Mouse (Mus musculus) CH12.LX (cell line): ENCODE results near the gene Nrap. TPM values are rescaled to one million over a fixed set of nuclear protein-coding genes. Genes with fewer than 3 reads are reported as not detected.

ENCODE experiments used
- DNase-seq: peaks from one replicate; pipeline ENCODE4 v3.0.0-alpha.2; 2013; ENCODE audit errors: extremely low read depth
- H3K27ac ChIP-seq: 2 replicates; pipeline ENCODE4 v1.5.1; 2012; ENCODE audit warnings: low read depth, mild to moderate bottlenecking, control low read depth, moderate library complexity; ENCODE audit not compliant: insufficient read depth
- H3K27me3 ChIP-seq: replicated peaks from 2 replicates; pipeline ENCODE3; 2012; ENCODE audit warnings: inconsistent platforms
- H3K36me3 ChIP-seq, 2 experiments: replicated peaks in 1 of 2; 2 replicates each; pipeline versions ENCODE3 to v1.6.1; 2012; ENCODE audit warnings: inconsistent platforms in 1 of 2, low read length in 1 of 2, mild to moderate bottlenecking in 1 of 2, mixed read lengths in 1 of 2, moderate library complexity in 1 of 2; ENCODE audit not compliant: control insufficient read depth in 1 of 2, insufficient read depth in 1 of 2
- H3K4me1 ChIP-seq, 2 experiments: 2 replicates each; pipeline ENCODE4 v1.6.1; 2012; ENCODE audit warnings: inconsistent platforms in 1 of 2, moderate library complexity in 1 of 2; ENCODE audit not compliant: insufficient read depth in 2 of 2, control insufficient read depth in 1 of 2
- H3K4me2 ChIP-seq: 2 replicates; pipeline ENCODE4 v1.6.1; 2012; ENCODE audit warnings: low read depth, mild to moderate bottlenecking, control low read depth; ENCODE audit not compliant: poor library complexity, insufficient read depth, severe bottlenecking
- H3K4me3 ChIP-seq, 3 experiments: fragments of 150-350 bp in 1 of 3; sonication (generic) in 1 of 3; replicated peaks in 1 of 3; 2 replicates each; pipeline versions ENCODE3 to v1.5.1; 2011 to 2012; ENCODE audit warnings: low read depth in 2 of 3, low read length in 2 of 3, mild to moderate bottlenecking in 2 of 3, moderate library complexity in 2 of 3, control low read depth in 1 of 3, improper control_type of control experiment in 1 of 3, inconsistent platforms in 1 of 3, mixed read lengths in 1 of 3; ENCODE audit not compliant: poor library complexity in 1 of 3
- H3K79me2 ChIP-seq: replicated peaks from 2 replicates; pipeline ENCODE4 v1.6.1; 2012; ENCODE audit warnings: mild to moderate bottlenecking, moderate library complexity; ENCODE audit not compliant: control insufficient read depth, poor library complexity, insufficient read depth, severe bottlenecking; ENCODE audit errors: extremely low read depth
- H3K9ac ChIP-seq: 2 replicates; pipeline ENCODE4 v1.6.1; 2012; ENCODE audit warnings: low read depth, mild to moderate bottlenecking, control low read depth, moderate library complexity; ENCODE audit not compliant: insufficient read depth
- H3K9me3 ChIP-seq: replicated peaks from 2 replicates; pipeline ENCODE3; 2012; ENCODE audit warnings: low read length, inconsistent platforms, mixed read lengths
- E2F4 ChIP-seq: IDR thresholded peaks from 2 replicates; pipeline ENCODE4 v1.6.1; 2011; ENCODE audit warnings: low read depth, low read length, improper control_type of control experiment; ENCODE audit not compliant: insufficient replicate concordance
- ELF1 ChIP-seq: IDR thresholded peaks from 2 replicates; pipeline ENCODE4 v1.6.1; 2014; ENCODE audit warnings: low read depth, mild to moderate bottlenecking, inconsistent platforms, low read length, improper control_type of control experiment
- ETS1 ChIP-seq: conservative IDR thresholded peaks from 2 replicates; pipeline ENCODE4 v1.6.1; 2012; ENCODE audit warnings: low read depth, mild to moderate bottlenecking, inconsistent platforms, low read length, improper control_type of control experiment, moderate library complexity
- IRF4 ChIP-seq: IDR thresholded peaks from 2 replicates; pipeline ENCODE4 v1.6.1; 2014; ENCODE audit warnings: low read depth, mild to moderate bottlenecking, inconsistent platforms, low read length, improper control_type of control experiment
- JUN ChIP-seq: IDR thresholded peaks from 2 replicates; pipeline ENCODE4 v1.6.1; 2011; ENCODE audit warnings: low read depth, mild to moderate bottlenecking, low read length, improper control_type of control experiment, moderate library complexity; ENCODE audit not compliant: insufficient read depth
- JUND ChIP-seq: conservative IDR thresholded peaks from 2 replicates; pipeline ENCODE4 v1.6.1; 2011; ENCODE audit warnings: low read depth, low read length, improper control_type of control experiment
- MAFK ChIP-seq: IDR thresholded peaks from 2 replicates; pipeline ENCODE4 v1.6.1; 2011; ENCODE audit warnings: low read length, improper control_type of control experiment; ENCODE audit not compliant: insufficient replicate concordance
- MAX ChIP-seq: IDR thresholded peaks from 2 replicates; pipeline ENCODE4 v1.6.1; 2011; ENCODE audit warnings: low read length, improper control_type of control experiment
- MAZ ChIP-seq: IDR thresholded peaks from 2 replicates; pipeline ENCODE4 v1.6.1; 2012; ENCODE audit warnings: low read depth, mild to moderate bottlenecking, inconsistent platforms, low read length, improper control_type of control experiment, moderate library complexity
- MXI1 ChIP-seq: IDR thresholded peaks from 2 replicates; pipeline ENCODE4 v1.6.1; 2011; ENCODE audit warnings: mild to moderate bottlenecking, low read depth, low read length, improper control_type of control experiment
- MYC ChIP-seq: IDR thresholded peaks from 2 replicates; pipeline ENCODE4 v1.6.1; 2011; ENCODE audit warnings: low read depth, mild to moderate bottlenecking, improper control_type of control experiment, low read length
- NRF1 ChIP-seq: IDR thresholded peaks from 2 replicates; pipeline ENCODE4 v1.6.1; 2014; ENCODE audit warnings: low read depth, mild to moderate bottlenecking, inconsistent platforms, low read length, improper control_type of control experiment, moderate library complexity
- POLR2A ChIP-seq: IDR thresholded peaks from 2 replicates; pipeline ENCODE4 v1.6.1; 2011; ENCODE audit warnings: low read depth, mild to moderate bottlenecking, improper control_type of control experiment, low read length
- RAD21 ChIP-seq: IDR thresholded peaks from 2 replicates; pipeline ENCODE4 v1.6.1; 2011; ENCODE audit warnings: low read depth, mild to moderate bottlenecking, low read length, improper control_type of control experiment, moderate library complexity
- RCOR1 ChIP-seq: conservative IDR thresholded peaks from 2 replicates; pipeline ENCODE4 v1.6.1; 2012; ENCODE audit warnings: low read depth, mild to moderate bottlenecking, inconsistent platforms, low read length, improper control_type of control experiment
- SIN3A ChIP-seq: IDR thresholded peaks from 2 replicates; pipeline ENCODE4 v1.6.1; 2012; ENCODE audit warnings: low read length, improper control_type of control experiment, inconsistent platforms
- TBP ChIP-seq: conservative IDR thresholded peaks from 2 replicates; pipeline ENCODE4 v1.6.1; 2011; ENCODE audit warnings: low read depth, low read length, improper control_type of control experiment
- TCF12 ChIP-seq: IDR thresholded peaks from 2 replicates; pipeline ENCODE4 v1.6.1; 2014; ENCODE audit warnings: low read depth, mild to moderate bottlenecking, inconsistent platforms, low read length, improper control_type of control experiment
- UBTF ChIP-seq: IDR thresholded peaks from 2 replicates; pipeline ENCODE4 v1.6.1; 2012; ENCODE audit warnings: low read depth, mild to moderate bottlenecking, inconsistent platforms, low read length, improper control_type of control experiment, moderate library complexity
- USF1 ChIP-seq: IDR thresholded peaks from 2 replicates; pipeline ENCODE4 v1.6.1; 2014; ENCODE audit warnings: low read depth, mild to moderate bottlenecking, inconsistent platforms, low read length, improper control_type of control experiment
- USF2 ChIP-seq: conservative IDR thresholded peaks from 2 replicates; pipeline ENCODE4 v1.6.1; 2011; ENCODE audit warnings: low read depth, low read length, improper control_type of control experiment
- ZC3H11A ChIP-seq: IDR thresholded peaks from 2 replicates; pipeline ENCODE4 v1.6.1; 2012; ENCODE audit warnings: low read depth, mild to moderate bottlenecking, inconsistent platforms, low read length, improper control_type of control experiment
- ZKSCAN1 ChIP-seq: IDR thresholded peaks from 2 replicates; pipeline ENCODE4 v1.6.1; 2012; ENCODE audit warnings: low read depth, inconsistent platforms, low read length, improper control_type of control experiment, borderline replicate concordance
- ZMIZ1 ChIP-seq: IDR thresholded peaks from 2 replicates; pipeline ENCODE4 v1.6.1; 2012; ENCODE audit warnings: low read depth, mild to moderate bottlenecking, inconsistent platforms, low read length, improper control_type of control experiment
- ZNF384 ChIP-seq: IDR thresholded peaks from 2 replicates; pipeline ENCODE4 v1.6.1; 2012; ENCODE audit warnings: low read depth, low read length, improper control_type of control experiment, inconsistent platforms
- dilution Hi-C: fragments of 300-500 bp; cut with MboI; formaldehyde crosslinking; loops from 2 replicates; pipeline ENCODE4 v1.14.3; 2020; ENCODE audit warnings: low sequenced_read_pairs; ENCODE audit not compliant: extremely low pct_unique_long_range_greater_than_20kb, extremely low pct_ligation_motif_present
- in situ Hi-C: fragments of 300-500 bp; cut with MboI; formaldehyde crosslinking; loops from 3 replicates; pipeline ENCODE4 v1.14.3; 2019; ENCODE audit warnings: low sequenced_read_pairs, low pct_ligation_motif_present, low pct_unique_long_range_greater_than_20kb, mixed read lengths
- polyA plus RNA-seq: library from polyadenylated mRNA; unstranded; fragments of >175 nt; gene quantifications from 2 replicates; pipeline ENCODE4 v1.2.1, GENCODE M21; 2012; ENCODE audit warnings: low read depth; ENCODE audit not compliant: insufficient read length
- total RNA-seq, 2 experiments: library from RNA; depleted of rRNA; stranded (reverse); fragments of 300-350 nt in 1 of 2; fragments of >200 nt in 1 of 2; gene quantifications; 2 replicates each; pipeline ENCODE4 v1.2.3; 2012 to 2014

Nrap gene
- total and polyA plus RNA-seq, 3 experiments: 0.04 to 1.5 (median 0.17) TPM

- Histone ChIP-seq H3K9ac (no peak overlapping the region), H3K4me1 (no peaks in the 10 kb centered on the region; a peak in 1 of 4 replicates), H3K79me2 (no peaks in the 10 kb centered on the region), H3K27ac (no peak overlapping the region), H3K36me3 (no peaks in the 10 kb centered on the region), H3K27me3 (no peaks in the 10 kb centered on the region), H3K4me2 (no peak overlapping the region), H3K4me3 (no peak overlapping the region), H3K9me3 (no peaks in the 10 kb centered on the region)
- TF ChIP-seq ZNF384: no peak
- TF ChIP-seq SIN3A: no peak
- TF ChIP-seq RCOR1: no peak
- TF ChIP-seq MYC: no peak
- no peak for TF ChIP-seq MAX
- TF ChIP-seq USF1: no peak
- no peak for TF ChIP-seq E2F4
- TF ChIP-seq TBP: no peak
- no peak for TF ChIP-seq ZKSCAN1
- no peak for TF ChIP-seq ZC3H11A
- in situ Hi-C loops (no loop called here), dilution Hi-C loops (no loop called here)
- no peak for DNase-seq
Observed at GRCm38 (mm10) chr19:56378554-56379172, 11.2 kb downstream of the Nrap start.

- H3K27ac ChIP-seq: no peak overlapping the region
Observed at GRCm38 (mm10) chr19:56378007-56378406, 11.8 kb downstream of the Nrap start.

GRCm38 (mm10) chr19:56374011-56374410 lies 15.8 kb downstream of the Nrap start:
- dilution Hi-C loops (no loop called here), in situ Hi-C loops (no loop called here)
- H3K4me1 ChIP-seq: no peaks in the 10 kb centered on the region
- H3K4me3 ChIP-seq: no peak overlapping the region
- H3K9me3 ChIP-seq: no peaks in the 10 kb centered on the region
- TF ChIP-seq TBP: no peak
- TF ChIP-seq ZMIZ1: no peak
- TF ChIP-seq ELF1: no peak
- no peak for TF ChIP-seq JUN
- no peak for TF ChIP-seq ETS1
- TF ChIP-seq ZKSCAN1: no peak
- no peak for TF ChIP-seq USF2
- TF ChIP-seq JUND: no peak
- TF ChIP-seq MXI1: no peak
- TF ChIP-seq E2F4: no peak
- no peak for TF ChIP-seq MAZ
- no peak for TF ChIP-seq NRF1
- no peak for TF ChIP-seq IRF4
- no peak for TF ChIP-seq MAFK
- no peak for TF ChIP-seq TCF12
- no peak for TF ChIP-seq RAD21
- TF ChIP-seq UBTF: no peak
- H3K36me3 ChIP-seq: no peaks in the 10 kb centered on the region
- H3K4me2 ChIP-seq: no peak overlapping the region
- no peaks in the 10 kb centered on the region for H3K79me2 ChIP-seq
- no peak overlapping the region for H3K9ac ChIP-seq
- no peak overlapping the region for H3K27ac ChIP-seq
- no peak for DNase-seq
- H3K27me3 ChIP-seq: no peaks in the 10 kb centered on the region

More at GRCm38 (mm10) chr19:56378007-56378406, 11.8 kb downstream of the Nrap start:
- DNase-seq: no peak
- H3K79me2 ChIP-seq: no peaks in the 10 kb centered on the region
- no peaks in the 10 kb centered on the region; a peak in 1 of 4 replicates for H3K4me1 ChIP-seq
- dilution Hi-C loops: no loop called here
- no peak overlapping the region for H3K9ac ChIP-seq
- no peaks in the 10 kb centered on the region for H3K9me3 ChIP-seq
- H3K4me3 ChIP-seq: no peak overlapping the region
- TF ChIP-seq POLR2A: no peak
- no peaks in the 10 kb centered on the region for H3K36me3 ChIP-seq
- H3K27me3 ChIP-seq: no peaks in the 10 kb centered on the region
- in situ Hi-C loops: no loop called here
- H3K4me2 ChIP-seq: no peak overlapping the region
